Mouse (Mus musculus): ENCODE measurements at regions not wholly inside any gene's neighbourhood (a gene's known extent, or its start where the extent isn't known, plus 50 kb on each side); places are given as distances from the start of the nearest gene placed in this dataset.

- ATAC-seq (replicated peaks; ENCODE audit: low FRiP score, poor library complexity, severe bottlenecking): no peak
Observed at GRCm38 (mm10) chr10:45850625-45851024, 273.0 kb downstream of the Hace1 start.

- no peak for ATAC-seq (replicated peaks; ENCODE audit: low FRiP score, poor library complexity, severe bottlenecking)
Observed at GRCm38 (mm10) chr10:45852688-45853087, 275.1 kb downstream of the Hace1 start.

- no peak for ATAC-seq (replicated peaks; ENCODE audit: low FRiP score, poor library complexity, severe bottlenecking)
Observed at GRCm38 (mm10) chr10:45855514-45855913, 277.9 kb downstream of the Hace1 start.

GRCm38 (mm10) chr10:45859137-45859536 is 281.5 kb downstream of the Hace1 start:
- no peak for ATAC-seq (replicated peaks; ENCODE audit: low FRiP score, poor library complexity, severe bottlenecking)

- ATAC-seq (replicated peaks; ENCODE audit: low FRiP score, poor library complexity, severe bottlenecking): no peak
Observed at GRCm38 (mm10) chr10:45859909-45860308, 282.3 kb downstream of the Hace1 start.

GRCm38 (mm10) chr10:45860696-45861095 is 283.1 kb downstream of the Hace1 start:
- no peak for ATAC-seq (replicated peaks; ENCODE audit: low FRiP score, poor library complexity, severe bottlenecking)

GRCm38 (mm10) chr10:45865793-45866192 is 288.2 kb downstream of the Hace1 start:
- ATAC-seq (replicated peaks; ENCODE audit: low FRiP score, poor library complexity, severe bottlenecking): no peak

GRCm38 (mm10) chr10:45866860-45867259 is 289.2 kb downstream of the Hace1 start:
- ATAC-seq (replicated peaks; ENCODE audit: low FRiP score, poor library complexity, severe bottlenecking): no peak

GRCm38 (mm10) chr10:45871028-45871427 is 293.4 kb downstream of the Hace1 start:
- no peak for ATAC-seq (replicated peaks; ENCODE audit: low FRiP score, poor library complexity, severe bottlenecking)

GRCm38 (mm10) chr10:45872007-45872890 is 294.6 kb downstream of the Hace1 start:
- no peak for ATAC-seq (replicated peaks; ENCODE audit: low FRiP score, poor library complexity, severe bottlenecking)

GRCm38 (mm10) chr10:45873805-45874780 is 296.5 kb downstream of the Hace1 start:
- ATAC-seq (replicated peaks; ENCODE audit: low FRiP score, poor library complexity, severe bottlenecking): no peak

- ATAC-seq (replicated peaks; ENCODE audit: low FRiP score, poor library complexity, severe bottlenecking): peak; percentile 75
Observed at GRCm38 (mm10) chr10:45875287-45875686, 297.7 kb downstream of the Hace1 start.

GRCm38 (mm10) chr10:45883745-45884144 is 306.1 kb downstream of the Hace1 start:
- no peak for ATAC-seq (replicated peaks; ENCODE audit: low FRiP score, poor library complexity, severe bottlenecking)

- no peak for ATAC-seq (replicated peaks; ENCODE audit: low FRiP score, poor library complexity, severe bottlenecking)
Observed at GRCm38 (mm10) chr10:45886636-45887035, 309.0 kb downstream of the Hace1 start.

GRCm38 (mm10) chr10:45888835-45889234 is 311.2 kb downstream of the Hace1 start:
- no peak for ATAC-seq (replicated peaks; ENCODE audit: low FRiP score, poor library complexity, severe bottlenecking)

GRCm38 (mm10) chr10:45889381-45889951 is 311.8 kb downstream of the Hace1 start:
- no peak for ATAC-seq (replicated peaks; ENCODE audit: low FRiP score, poor library complexity, severe bottlenecking)

GRCm38 (mm10) chr10:45890088-45890626 is 312.5 kb downstream of the Hace1 start:
- no peak for ATAC-seq (replicated peaks; ENCODE audit: low FRiP score, poor library complexity, severe bottlenecking)

GRCm38 (mm10) chr10:45892464-45892863 is 314.8 kb downstream of the Hace1 start:
- no peak for ATAC-seq (replicated peaks; ENCODE audit: low FRiP score, poor library complexity, severe bottlenecking)

- no peak for ATAC-seq (replicated peaks; ENCODE audit: low FRiP score, poor library complexity, severe bottlenecking)
Observed at GRCm38 (mm10) chr10:45893894-45894831, 316.5 kb downstream of the Hace1 start.
